Mouse (Mus musculus) spleen, adult 2 months (tissue): ENCODE data around the gene Wfdc1.

ENCODE experiments used
- CTCF ChIP-seq: fragments of 200-500 bp; IDR thresholded peaks from 2 replicates; pipeline ENCODE4 v1.5.1; 2011; ENCODE audit warnings: mild to moderate bottlenecking, inconsistent platforms; ENCODE audit not compliant: insufficient read depth, insufficient read length, insufficient replicate concordance; ENCODE audit errors: extremely low read depth
- POLR2A ChIP-seq: fragments of 200-500 bp; IDR thresholded peaks from 2 replicates; pipeline ENCODE4 v1.6.1; 2011; ENCODE audit warnings: low read depth, low read length, inconsistent platforms

GRCm38 (mm10) chr8:119627199-119627598 lies 39.0 kb upstream of the Wfdc1 start:
- TF ChIP-seq POLR2A (no peak), CTCF (no peak)
